Mouse (Mus musculus) thymus, adult 2 months (tissue): ENCODE results near the gene Cytip.

Experiments
- CTCF ChIP-seq: fragments of 200-500 bp; IDR thresholded peaks from 2 replicates; pipeline ENCODE4 v1.5.1; 2012; ENCODE audit warnings: mild to moderate bottlenecking, control low read depth, low read length, moderate library complexity, borderline replicate concordance; ENCODE audit not compliant: control insufficient read depth, poor library complexity, insufficient read depth; ENCODE audit errors: extremely low read depth
- POLR2A ChIP-seq: fragments of 200-500 bp; IDR thresholded peaks from 2 replicates; pipeline ENCODE4 v1.6.1; 2012; ENCODE audit warnings: mild to moderate bottlenecking, low read length, control low read depth, moderate library complexity; ENCODE audit not compliant: control insufficient read depth, poor library complexity, insufficient read depth; ENCODE audit errors: extremely low read depth

DNA sequence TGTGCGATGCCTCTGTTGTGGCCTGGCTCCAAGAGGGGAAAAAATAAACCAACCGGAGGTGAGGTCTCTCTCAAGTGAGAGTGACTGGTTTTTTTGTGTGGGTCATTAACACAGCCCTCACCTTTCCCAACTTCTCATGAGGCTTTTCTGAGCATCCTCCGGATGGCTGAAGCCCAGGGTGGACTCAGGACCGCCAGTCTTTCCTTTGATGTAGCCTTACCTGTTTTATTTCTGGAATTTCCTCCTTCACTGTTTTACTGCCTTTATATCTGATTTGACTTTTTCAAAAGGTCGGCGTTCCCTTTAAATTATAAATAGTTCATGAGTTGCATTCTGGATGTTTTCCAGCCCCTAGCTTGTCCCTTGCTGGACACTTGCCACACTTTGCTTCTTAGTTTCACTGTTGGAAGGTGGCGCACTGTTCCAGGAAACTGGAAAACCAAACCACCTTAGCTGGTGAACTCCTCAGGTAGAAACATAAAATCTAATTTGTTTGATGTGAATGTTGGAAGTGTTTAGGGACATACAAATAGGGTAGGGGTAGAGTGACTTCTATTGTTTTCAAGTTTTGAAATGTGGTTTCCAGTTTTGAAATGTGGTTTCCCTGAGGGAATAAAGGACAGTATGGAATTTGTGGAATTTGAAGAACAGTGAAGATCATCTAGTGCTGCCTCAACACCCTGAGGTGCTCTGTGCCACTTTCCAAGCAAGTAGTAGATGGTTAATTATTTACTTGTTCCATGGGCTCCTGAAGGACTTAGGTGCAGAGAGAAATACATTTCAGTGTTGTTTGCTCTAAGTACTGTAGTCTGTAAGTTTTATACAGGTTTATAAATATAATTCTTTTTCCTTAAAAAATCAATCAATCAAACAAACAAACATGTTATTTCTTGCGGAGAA, 19.7 kb downstream of the Cytip start:
- TF ChIP-seq POLR2A = no peak
- no peak for TF ChIP-seq CTCF
